Mouse (Mus musculus): ENCODE measurements around the gene Clec2d.
"Not testable (repeated sequence)": the region's sequence is repeated elsewhere in the genome, so short reads cannot be mapped to it uniquely, and the experiment has no call there.

Clec2d gene

DNA sequence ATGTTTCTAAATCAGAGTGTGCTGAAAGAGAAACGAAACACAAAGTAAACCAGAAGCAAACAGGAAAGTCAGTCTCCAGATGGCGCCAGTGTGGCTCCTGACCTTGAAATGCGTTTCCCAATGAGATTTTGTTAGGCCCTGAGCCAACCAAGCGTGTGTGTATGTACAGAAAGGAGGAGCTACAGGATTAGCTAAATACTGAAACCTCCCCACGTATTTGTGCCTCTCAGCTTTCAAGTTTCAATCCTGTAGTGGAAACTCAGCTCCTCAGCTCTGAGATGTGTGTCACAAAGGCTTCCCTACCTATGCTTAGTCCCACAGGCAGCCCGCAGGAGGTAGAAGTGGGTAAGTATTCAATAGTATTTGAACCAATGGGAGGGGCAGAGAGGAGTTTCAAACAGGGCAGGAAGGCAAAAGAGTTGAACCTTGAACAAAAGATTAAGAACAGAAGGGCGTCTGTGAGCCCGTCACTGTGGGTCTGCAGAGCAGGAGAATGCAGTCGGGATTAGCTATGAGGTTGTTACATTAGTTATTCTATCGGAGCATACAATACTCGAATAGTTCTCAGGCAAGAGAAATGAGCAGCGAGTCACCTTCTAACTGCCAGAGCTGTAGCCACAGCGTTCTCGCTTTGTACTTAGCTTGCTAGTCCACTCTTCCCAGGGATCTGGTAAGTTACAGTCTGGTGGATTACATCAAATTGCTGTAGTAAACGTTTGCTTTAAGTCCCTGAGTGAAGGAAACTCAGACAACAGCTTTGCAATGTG lies at the start of gene Clec2d:
Gene Clec2d (plus strand): TSS at position 213 of the 767 bp plus-strand sequence.
- peak; percentile 65 for DNase-seq (ENCODE audit: low spot score)

DNA sequence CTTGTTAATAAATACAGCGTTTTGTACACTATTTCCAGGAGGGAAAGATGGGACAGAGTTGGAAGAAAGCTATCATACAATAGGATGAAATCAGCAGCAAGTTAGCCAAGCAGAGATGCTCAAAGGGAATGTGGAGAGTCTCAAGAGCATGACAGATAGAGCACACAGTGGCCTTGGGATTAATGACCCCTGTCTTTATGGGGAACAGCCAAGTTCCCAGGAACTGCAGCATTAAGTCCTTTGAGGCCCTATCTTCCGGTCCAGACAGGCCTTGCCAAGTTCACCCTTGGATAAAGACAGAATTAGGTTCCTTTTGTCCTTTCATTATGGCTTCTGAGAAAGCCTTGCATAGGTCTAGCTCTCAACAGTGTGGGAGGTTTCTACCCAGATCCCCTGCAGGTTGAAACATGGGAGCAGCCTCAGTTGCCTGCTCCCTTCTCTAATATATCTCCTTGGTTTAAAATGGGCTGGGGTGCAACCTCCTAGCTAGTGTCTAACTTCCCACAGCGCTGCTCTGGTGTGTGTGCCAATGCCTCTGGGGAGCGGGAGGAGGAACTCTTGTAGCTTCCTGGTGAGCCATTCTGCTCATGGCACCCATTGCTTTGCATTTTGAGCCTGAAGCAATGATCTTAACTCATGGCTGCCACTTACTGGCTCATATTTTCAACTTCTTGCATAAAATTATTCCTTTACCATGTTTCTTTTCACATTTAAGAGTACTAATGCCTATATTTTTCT lies 47.6 kb upstream of the Clec2d start:
- no peak for DNase-seq (ENCODE audit: low spot score)

DNA sequence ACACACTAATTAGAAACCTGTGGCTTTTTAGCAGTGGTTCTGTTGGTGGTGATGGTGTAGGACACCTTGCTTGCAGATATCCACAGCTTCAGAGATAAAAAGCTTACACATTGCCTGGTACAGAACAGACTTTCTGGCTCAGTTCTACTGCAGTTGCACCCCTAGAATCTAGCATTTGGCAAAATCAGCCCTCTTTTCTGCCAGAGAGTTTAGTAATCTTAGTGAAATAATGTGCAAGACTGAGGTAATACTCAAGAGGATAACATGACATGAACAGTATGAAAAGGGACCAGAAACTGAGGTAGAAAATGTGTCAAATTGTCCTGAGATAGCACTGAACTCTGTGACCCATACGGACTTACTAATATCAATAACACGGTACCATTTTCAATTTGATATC lies 33.6 kb upstream of the Clec2d start:
- no peak for DNase-seq (ENCODE audit: low spot score)

DNA sequence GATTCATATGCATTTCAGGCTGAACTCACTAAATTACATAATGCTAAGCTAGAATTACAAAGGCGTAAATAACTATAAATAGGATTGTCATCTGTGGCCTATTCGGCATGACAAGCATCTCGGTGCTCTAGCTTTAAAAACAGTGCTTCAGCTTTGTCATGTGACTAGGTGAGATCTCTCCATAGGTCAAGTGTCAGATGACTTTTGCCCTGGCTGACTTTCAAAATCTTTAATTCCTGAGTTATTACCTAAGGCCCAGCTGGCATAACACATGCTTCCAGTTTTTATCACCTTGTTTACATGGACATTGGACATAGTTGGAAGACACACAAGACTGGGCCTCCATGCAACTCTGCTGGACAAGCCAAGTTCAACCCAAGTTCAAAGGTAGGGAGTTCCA lies 20.3 kb upstream of the Clec2d start:
- no peak for DNase-seq (ENCODE audit: low spot score)

DNA sequence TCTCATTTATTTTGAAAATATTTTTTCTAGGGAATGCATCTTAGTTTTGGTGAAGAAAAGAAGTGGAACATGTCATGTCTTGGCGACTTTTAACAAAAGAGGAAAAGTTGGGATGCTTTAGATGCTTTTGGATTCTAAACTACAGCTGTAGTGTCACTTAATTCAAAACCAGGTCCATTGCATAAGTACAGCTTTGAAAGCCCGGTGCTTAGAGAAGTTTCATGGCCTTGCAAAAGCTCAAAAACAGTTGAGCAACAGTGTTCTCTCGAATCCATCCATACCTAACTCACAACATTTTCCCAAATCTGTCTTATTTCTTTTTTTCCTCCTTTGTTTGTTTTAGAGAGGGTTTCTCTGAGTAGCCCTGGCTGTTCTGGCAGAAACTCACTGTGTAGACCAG lies 19.3 kb upstream of the Clec2d start:
- no peak for DNase-seq (ENCODE audit: low spot score)

DNA sequence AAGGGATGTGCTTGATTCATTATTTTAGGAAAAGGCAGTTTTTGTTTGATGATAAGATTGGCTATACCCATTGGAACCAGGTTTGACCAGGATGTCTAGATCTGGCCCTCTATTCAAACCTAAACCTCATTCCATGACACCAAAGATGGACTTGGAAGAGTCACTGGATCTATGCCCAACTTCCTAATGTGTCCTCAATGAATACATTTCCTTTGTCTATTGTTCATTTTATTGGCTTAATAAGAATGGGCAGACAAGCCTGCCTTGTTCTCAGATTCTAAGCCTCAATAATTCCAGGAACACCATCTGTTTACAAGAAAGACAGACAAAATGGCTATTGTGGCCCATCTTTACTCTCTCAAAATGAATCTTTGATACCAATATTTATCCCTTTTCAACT lies 18.5 kb upstream of the Clec2d start:
- no peak for DNase-seq (ENCODE audit: low spot score)

DNA sequence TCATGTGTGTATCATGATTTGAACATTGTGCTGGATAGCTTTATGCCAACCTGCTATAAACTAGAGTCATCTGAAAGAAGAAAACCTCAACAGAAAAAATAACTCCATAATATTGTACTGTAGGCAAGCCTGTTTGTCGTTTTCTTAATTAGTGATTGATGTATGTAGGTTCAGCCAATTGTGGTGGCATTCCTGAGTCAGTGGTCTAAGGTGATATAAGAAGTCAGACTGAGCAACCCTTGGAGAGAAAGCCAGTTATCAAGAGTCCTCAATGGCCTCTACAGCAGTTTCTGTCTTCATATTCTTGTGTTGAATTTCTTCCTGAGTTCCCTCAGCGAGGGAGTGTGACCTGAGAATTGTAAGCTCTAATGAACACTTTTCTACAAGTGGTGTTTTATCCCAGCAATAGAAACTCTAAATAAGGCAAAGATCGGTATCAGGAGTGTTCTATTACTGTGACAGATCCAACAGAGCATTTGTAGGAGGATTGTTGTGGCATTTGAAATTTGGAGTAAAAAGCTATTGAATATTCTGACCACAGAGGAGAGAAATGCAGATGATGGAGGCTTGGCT lies 17.7 kb upstream of the Clec2d start:
- no peak for DNase-seq (ENCODE audit: low spot score)

DNA sequence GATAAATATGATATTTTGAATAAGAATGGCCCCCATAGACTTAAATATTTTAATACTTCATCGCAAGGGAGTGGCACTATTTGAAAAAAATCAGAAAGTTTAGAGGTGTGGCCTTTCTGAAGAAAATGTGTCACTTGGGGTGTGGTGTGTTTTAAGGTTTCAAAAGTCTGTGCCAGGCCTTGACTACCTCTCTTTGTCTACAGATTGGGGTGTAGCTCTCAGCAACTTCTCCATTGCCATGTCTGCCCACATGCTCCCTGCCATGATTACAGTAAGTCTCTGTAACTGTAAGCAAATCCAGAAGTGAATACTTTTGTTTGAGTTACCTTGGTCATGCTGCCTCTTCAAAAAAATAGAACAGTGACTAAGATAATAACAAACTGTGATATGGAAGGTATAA lies 16.8 kb upstream of the Clec2d start:
- DNase-seq (ENCODE audit: low spot score): no peak

DNA sequence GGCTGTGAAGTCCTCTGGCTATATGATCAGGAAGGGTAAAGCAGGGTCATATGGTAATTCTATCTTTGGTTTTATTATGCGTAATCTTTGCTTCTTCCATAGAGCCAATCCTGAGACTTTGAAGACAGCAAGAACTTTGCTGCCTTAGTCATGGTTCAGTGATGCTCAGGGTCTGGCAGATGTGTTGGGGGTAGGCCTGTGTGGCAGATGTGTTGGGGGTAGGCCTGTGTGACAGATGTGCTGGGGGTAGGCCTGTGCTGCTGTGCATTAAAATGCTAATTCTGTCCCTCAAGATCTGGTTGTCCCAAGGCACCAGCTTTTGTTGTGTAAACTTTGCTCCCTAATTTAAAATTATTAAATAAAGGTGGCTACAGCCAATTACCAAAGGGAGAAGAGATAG lies 9.5 kb upstream of the Clec2d start:
- no peak for DNase-seq (ENCODE audit: low spot score)

DNA sequence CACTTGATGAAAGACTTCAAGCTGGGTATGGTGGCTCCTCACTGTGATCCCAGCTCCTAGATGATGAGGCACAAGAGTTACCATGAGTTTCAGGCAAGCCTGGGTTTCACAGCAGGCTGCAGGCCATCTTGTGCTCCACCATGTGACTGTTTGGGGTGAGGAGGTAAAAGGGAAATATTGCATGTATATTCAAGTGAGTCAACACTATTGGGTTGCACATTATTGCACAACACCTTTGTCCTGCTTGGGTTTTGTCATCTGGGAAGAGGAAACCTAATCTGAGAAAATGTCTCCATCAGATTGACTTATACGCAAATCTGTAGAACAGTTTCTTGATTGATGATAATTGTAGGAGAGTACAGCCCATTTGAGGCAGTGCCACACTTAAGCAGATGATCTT lies 8.7 kb upstream of the Clec2d start:
- DNase-seq (ENCODE audit: low spot score): no peak

DNA sequence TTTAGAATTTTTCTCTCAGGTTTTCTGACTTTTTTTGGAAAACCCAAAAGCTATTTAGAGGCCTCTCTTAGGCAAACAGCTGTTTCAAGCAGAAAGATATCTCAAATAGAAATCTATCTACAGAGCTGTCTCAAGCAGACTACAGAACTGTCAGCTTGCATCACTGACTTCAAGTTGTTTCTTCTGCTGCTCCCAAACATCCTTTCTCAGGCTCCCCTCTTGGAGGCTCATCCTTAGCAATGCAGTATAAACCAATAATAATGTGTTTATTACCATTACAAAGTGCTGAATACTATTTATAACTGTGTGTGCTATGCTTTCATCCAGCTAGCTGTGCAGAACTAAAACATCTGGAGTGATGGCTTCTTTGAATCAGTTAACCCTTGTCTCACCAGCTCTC lies 5.6 kb upstream of the Clec2d start:
- DNase-seq (ENCODE audit: low spot score): no peak

DNA sequence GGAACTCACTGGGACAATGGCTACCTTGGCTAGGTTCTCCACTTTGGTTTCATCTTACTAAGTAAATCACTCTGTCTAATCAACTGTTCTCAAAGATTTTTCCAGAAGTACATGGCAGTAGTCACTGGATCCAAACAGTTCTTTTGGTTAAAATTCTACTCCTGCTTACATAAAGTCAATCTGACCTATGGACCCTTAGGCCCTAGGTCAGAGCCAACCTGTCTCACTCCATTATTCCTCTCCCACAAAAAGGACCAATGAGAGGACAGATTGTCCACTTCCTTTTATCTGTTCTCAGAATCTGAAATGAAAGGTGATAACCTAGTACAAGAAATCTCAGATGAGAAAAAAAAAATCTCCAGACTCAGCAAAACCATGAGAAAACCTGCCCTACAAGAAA lies 4.8 kb upstream of the Clec2d start:
- DNase-seq (ENCODE audit: low spot score): no peak

DNA sequence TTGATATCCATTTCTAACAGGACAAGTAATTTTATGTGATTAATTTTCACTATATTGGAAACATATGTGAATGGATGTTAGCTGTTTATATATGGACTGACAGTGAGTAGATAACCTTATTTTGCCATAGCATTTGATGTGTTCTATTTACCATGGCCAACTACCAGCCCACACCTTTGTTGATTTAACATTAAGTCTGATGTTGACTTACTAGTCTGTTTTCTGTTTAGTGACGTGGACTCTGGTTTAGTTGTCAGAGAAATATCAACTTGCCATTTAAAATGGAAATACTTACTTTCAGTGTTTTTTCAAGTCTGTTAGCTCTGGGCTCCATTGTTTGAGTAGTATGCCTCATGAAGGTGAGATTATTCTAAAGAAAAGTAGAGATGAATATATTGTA lies 3.8 kb upstream of the Clec2d start:
- no peak for DNase-seq (ENCODE audit: low spot score)

DNA sequence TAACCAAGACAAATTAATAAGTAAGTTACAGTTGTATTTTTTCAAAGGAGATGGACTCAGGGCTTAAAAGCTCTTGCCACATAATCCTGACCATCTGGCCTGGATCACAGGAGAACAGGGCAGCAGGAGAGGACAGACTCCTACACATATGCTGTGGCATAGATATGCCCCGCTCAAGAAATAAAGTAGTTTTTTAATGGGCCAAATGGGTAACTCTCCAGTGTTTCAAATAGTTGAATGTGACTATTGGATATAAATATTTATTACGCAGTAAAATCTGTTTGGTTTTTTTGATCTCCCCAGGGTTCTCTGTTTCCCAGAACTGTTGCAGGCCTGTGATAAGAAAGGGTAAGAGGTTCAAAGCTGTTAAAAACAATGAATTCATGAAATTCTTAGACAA lies 1.1 kb upstream of the Clec2d start:
- no peak for DNase-seq (ENCODE audit: low spot score)

DNA sequence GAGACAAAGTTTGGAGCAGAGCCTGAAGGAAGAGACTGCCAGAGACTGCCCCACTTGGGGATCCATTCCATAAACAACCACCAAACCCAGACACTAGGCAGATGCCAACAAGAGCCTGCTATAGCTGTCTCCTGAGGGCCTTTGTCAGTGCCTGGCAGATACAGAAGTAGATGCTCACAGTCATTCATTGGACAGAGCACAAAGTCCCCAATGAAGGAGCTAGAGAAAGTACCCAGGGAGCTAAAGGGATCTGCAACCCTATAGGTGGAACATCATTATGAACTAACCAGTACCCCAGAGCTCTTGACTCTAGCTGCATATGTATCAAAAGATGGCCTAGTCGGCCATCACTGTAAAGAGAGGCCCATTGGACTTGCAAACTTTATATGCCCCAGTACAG lies 584 bp upstream of the Clec2d start:
- DNase-seq (ENCODE audit: low spot score): not testable (repeated sequence)

DNA sequence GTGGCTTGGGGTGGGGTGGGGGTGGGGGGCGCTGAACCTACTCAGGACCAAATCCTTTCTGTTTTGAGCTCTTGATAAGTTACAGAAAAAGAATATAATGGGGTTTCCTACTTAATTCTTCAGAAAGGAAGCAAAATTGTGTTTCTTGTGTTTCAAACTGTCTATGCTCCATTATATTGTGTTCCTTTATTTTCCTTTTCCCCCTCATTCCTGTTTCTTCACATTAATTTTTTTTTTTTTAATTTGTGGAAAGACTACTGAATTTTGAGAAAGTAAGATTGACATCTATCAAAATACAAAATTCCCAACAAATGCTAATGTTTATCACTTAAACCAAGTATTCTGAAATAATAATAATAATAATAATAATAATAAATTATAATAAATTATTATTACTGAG lies 834 bp downstream of the Clec2d start:
- DNase-seq (ENCODE audit: low spot score): no peak

DNA sequence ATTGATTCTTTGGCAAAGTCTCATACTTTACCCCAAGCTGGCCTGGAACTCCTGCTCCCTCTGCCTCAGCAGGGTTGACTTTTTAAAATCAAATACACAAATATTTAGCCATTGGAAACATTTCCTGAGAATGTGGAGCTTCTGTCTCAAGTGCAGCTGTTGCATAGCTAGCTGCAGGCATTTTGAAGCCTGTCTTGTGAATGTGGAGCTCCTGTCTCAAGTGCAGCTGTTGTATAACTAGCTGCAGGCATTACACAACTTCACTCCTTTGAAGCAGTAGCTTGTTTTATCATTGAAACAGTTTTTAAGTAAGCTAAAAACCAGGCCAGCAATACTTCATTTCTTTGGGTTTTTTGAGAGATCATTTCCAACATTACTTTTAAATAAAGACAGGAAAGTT lies 1.3 kb downstream of the Clec2d start:
- no peak for DNase-seq (ENCODE audit: low spot score)

DNA sequence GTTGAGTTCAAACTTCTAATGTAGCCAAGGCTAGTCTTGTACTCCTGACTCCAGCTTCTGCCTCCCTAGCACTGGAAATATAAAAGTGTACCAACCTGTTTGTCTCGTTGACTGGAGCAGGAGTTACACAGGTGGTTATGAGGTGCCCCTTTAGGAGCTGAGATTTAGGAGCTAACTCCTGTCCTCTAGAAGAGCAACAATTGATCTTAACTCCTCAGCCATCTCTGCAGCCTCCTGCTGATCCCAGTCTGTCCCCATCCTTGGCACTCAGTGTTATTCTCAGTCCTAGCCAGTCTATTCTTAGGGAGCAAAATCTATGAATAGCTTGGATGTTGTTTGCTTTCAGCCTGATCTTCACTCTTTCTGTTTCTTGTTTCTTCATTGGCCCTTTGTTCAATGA lies 2.1 kb downstream of the Clec2d start:
- no peak for DNase-seq (ENCODE audit: low spot score)

DNA sequence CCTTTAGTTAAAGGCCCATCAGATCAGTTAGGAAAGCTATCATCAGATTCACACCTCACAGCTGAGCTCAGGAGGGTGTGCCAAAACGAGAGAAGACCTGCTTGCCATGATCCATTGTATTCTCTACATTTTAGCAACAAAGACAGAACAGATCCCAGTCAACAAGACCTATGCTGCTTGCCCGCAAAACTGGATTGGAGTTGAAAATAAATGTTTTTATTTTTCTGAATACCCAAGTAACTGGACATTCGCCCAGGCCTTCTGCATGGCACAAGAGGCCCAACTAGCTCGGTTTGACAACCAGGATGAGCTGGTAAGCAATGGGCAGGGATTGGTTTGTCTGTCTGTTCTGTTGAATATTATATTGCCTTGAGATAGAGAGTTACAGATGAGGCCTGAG lies 3.6 kb downstream of the Clec2d start:
- DNase-seq (ENCODE audit: low spot score): not testable (repeated sequence)

DNA sequence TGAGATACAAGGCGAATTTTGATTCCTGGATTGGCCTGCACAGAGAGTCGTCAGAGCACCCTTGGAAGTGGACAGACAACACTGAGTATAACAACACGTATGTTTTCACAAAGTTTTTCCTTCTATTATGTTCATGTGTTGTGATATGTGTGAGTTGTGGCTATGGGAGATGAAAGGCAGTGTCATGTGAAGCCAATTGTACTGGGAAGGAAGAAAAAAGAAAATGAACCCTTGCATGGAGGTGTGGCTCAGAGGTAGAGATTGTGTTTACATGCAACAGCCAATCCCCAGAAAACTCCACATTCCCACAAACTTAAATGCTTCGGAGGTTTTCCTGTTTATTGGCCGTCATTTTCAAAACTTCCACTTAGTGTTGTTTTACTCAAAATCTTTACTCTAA lies 4.4 kb downstream of the Clec2d start:
- no peak for DNase-seq (ENCODE audit: low spot score)

DNA sequence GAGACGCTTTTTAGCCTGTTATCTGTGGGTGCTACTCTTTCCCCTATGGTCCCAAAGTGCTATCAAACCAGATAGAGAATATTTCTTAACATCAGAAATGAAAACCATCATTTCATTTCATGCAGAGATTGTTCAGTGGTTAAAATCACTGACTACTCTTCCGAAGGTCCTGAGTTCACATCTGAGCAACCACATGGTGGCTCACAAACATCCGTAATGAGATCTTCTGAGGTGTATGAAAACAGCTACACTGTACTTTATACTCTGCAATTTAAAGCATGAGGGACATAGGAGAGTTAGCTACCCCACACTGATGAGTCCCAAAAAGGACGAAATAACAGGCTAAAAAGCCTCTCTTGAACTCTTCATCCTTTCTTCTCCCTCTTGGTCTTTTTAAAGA lies 5.6 kb downstream of the Clec2d start:
- DNase-seq (ENCODE audit: low spot score): no peak

DNA sequence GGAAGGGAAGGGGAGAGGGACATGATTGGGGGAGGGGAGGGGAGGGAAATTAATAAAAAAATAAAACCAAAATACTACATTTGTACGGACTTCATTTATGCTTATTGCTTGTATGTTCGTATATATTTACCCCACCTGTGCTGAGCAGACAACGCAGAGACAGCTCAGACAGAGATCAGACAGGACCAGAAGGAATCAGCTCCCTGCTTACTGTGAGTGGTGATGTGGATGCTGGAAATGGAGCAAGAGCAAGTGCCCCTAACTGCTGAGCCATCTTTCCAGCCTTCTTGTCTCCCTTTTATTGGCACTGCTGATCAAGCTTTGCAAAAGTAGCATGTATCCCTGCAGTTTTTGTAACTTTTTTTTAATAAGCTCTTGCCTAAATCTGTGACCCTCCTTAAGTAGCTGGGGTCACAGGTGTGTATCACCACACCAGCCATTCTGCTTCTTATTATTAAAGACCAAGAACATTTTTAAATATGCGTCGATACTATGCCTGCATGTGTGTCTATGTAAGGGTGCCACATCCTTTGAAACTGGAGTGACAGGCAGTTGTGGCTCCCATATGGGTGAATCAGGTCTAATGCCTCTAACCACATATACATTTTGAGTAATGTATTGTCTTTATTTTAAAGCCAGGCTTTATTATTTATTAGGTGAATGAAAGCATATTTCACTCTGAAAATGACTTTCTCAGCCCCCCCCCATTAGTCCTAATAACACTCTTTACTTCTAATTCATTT lies 6.2 kb downstream of the Clec2d start:
- no peak for DNase-seq (ENCODE audit: low spot score)

DNA sequence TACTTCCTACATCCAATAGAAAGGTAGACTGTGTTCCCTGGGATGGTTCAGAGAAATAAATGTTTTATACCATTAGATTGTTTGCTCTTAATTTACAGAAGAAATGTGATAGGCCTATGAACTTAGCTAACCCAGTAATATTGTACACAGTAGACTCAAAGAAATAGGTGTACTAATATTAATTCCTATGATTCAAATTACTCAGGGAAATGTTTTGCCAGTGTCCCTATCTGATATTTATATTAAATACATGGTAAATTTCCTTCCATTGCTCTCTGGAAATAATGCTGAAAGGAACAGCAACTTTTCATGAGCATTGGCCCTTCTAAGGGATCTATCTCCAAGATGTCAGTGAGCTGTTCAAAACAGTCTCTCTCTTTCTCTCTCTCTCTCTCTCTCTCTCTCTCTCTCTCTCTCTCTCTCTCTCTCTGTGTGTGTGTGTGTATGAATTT lies 6.8 kb downstream of the Clec2d start:
- DNase-seq (ENCODE audit: low spot score): no peak
